Mouse (Mus musculus) heart, postnatal 10 days (tissue): Measurements from ENCODE around the gene Tmprss9. TPM values are rescaled to one million over a fixed set of nuclear protein-coding genes. Genes with fewer than 3 reads are reported as not detected.
A peak's percentile ranks its signal among the peaks of the same experiment; 100 is the strongest.

Experiments used
- DNase-seq, 2 experiments: peaks; one replicate each; pipeline ENCODE4 v3.0.0; 2021
- intact Hi-C: fragments of 180-260 bp; cut with DNase I; formaldehyde crosslinking; loops from one replicate; pipeline ENCODE4 v1.15.1; 2025
- total RNA-seq, 2 experiments: library from RNA; stranded (reverse); gene quantifications; 2 replicates each; pipeline ENCODE4 v1.2.3; 2021

Gene Tmprss9
- total RNA-seq, 2 experiments from 2014 or later: not detected

GRCm38 (mm10) chr10:80934136-80934985, 62.7 kb downstream of the Tmprss9 start:
- intact Hi-C loops: no loop called here
- no peak for DNase-seq

GRCm38 (mm10) chr10:80935241-80935640, 63.6 kb downstream of the Tmprss9 start:
- intact Hi-C loops: no loop called here
- peak in 1 of 2 experiments; percentile 43 for DNase-seq

- no peak for DNase-seq
- intact Hi-C loops: no loop called here
Measured at GRCm38 (mm10) chr10:80935698-80936097, 64.0 kb downstream of the Tmprss9 start.

- DNase-seq: peak; percentile 84 to 86
Measured at GRCm38 (mm10) chr10:80936135-80936809, 64.6 kb downstream of the Tmprss9 start.

GRCm38 (mm10) chr10:80936810-80937164, 65.1 kb downstream of the Tmprss9 start:
- intact Hi-C loops: no loop called here

More at GRCm38 (mm10) chr10:80936135-80936809, 64.6 kb downstream of the Tmprss9 start:
- intact Hi-C loops: no loop called here

GRCm38 (mm10) chr10:80937646-80938045, 66.0 kb downstream of the Tmprss9 start:
- intact Hi-C loops: no loop called here
- DNase-seq: peak; percentile 77 to 78

More at GRCm38 (mm10) chr10:80936810-80937164, 65.1 kb downstream of the Tmprss9 start:
- no peak for DNase-seq

- intact Hi-C loops: no loop called here
Measured at GRCm38 (mm10) chr10:80938831-80939550, 67.3 kb downstream of the Tmprss9 start.

GRCm38 (mm10) chr10:80939671-80940070, 68.0 kb downstream of the Tmprss9 start:
- intact Hi-C loops: no loop called here
- DNase-seq: peak; percentile 88 to 90

More at GRCm38 (mm10) chr10:80938831-80939550, 67.3 kb downstream of the Tmprss9 start:
- peak; percentile 23 to 24 for DNase-seq

- peak; percentile 89 to 91 for DNase-seq
Measured at GRCm38 (mm10) chr10:80940320-80940987, 68.8 kb downstream of the Tmprss9 start.

GRCm38 (mm10) chr10:80940988-80941347, 69.3 kb downstream of the Tmprss9 start:
- intact Hi-C loops: no loop called here

More at GRCm38 (mm10) chr10:80940320-80940987, 68.8 kb downstream of the Tmprss9 start:
- intact Hi-C loops: no loop called here

GRCm38 (mm10) chr10:80942919-80943318, 71.3 kb downstream of the Tmprss9 start:
- DNase-seq: no peak
- intact Hi-C loops: no loop called here

More at GRCm38 (mm10) chr10:80940988-80941347, 69.3 kb downstream of the Tmprss9 start:
- peak in 1 of 2 experiments; percentile 67 for DNase-seq

GRCm38 (mm10) chr10:80943701-80944100, 72.1 kb downstream of the Tmprss9 start:
- peak in 1 of 2 experiments; percentile 51 for DNase-seq
- intact Hi-C loops: no loop called here

- intact Hi-C loops: no loop called here
- no peak for DNase-seq
Measured at GRCm38 (mm10) chr10:80944231-80944630, 72.6 kb downstream of the Tmprss9 start.

GRCm38 (mm10) chr10:80946684-80947437, 75.2 kb downstream of the Tmprss9 start:
- intact Hi-C loops: no loop called here

GRCm38 (mm10) chr10:80947802-80948201, 76.2 kb downstream of the Tmprss9 start:
- intact Hi-C loops: no loop called here
- DNase-seq: peak; percentile 54 to 68

More at GRCm38 (mm10) chr10:80946684-80947437, 75.2 kb downstream of the Tmprss9 start:
- no peak for DNase-seq

GRCm38 (mm10) chr10:80948570-80948969, 76.9 kb downstream of the Tmprss9 start:
- intact Hi-C loops: no loop called here
- peak; percentile 32 to 54 for DNase-seq

GRCm38 (mm10) chr10:80949081-80949480, 77.4 kb downstream of the Tmprss9 start:
- intact Hi-C loops: no loop called here
- DNase-seq: no peak
